Mouse (Mus musculus) hindbrain, embryonic 15.5 days (tissue): ENCODE results near the gene Clec1a. TPM values are rescaled to one million over a fixed set of nuclear protein-coding genes. Genes with fewer than 3 reads are reported as not detected.

Experiments
- ATAC-seq: fragments of 200-750 bp; cut with Nextera tagmentation; 2 replicates; pipeline ENCODE4 v1.8.0; 2017; ENCODE audit warnings: low read depth, moderate number of reproducible peaks, moderate TSS enrichment; ENCODE audit not compliant: low FRiP score
- H3K27ac ChIP-seq: fragments of 300-500 bp; sonication (generic); replicated peaks from 2 replicates; pipeline ENCODE4 v1.5.1; 2015; ENCODE audit warnings: mild to moderate bottlenecking, inconsistent platforms
- H3K27me3 ChIP-seq: fragments of 300-500 bp; sonication (generic); 2 replicates; pipeline ENCODE4 v1.6.1; 2015; ENCODE audit warnings: control low read depth, inconsistent platforms
- H3K36me3 ChIP-seq: fragments of 300-500 bp; sonication (generic); 2 replicates; pipeline ENCODE4 v1.6.1; 2015; ENCODE audit warnings: control low read depth, inconsistent platforms
- H3K4me1 ChIP-seq: fragments of 300-500 bp; sonication (generic); replicated peaks from 2 replicates; pipeline ENCODE4 v1.6.1; 2015; ENCODE audit warnings: control low read depth, inconsistent platforms
- H3K4me2 ChIP-seq: fragments of 300-500 bp; sonication (generic); 2 replicates; pipeline ENCODE4 v1.6.1; 2015; ENCODE audit warnings: moderate library complexity, mild to moderate bottlenecking, inconsistent platforms
- H3K4me3 ChIP-seq: fragments of 300-500 bp; sonication (generic); 2 replicates; pipeline ENCODE4 v1.5.1; 2015; ENCODE audit warnings: mild to moderate bottlenecking, inconsistent platforms
- H3K9ac ChIP-seq: fragments of 300-500 bp; sonication (generic); 2 replicates; pipeline ENCODE4 v1.6.1; 2015; ENCODE audit warnings: inconsistent platforms
- H3K9me3 ChIP-seq: fragments of 300-500 bp; sonication (generic); 2 replicates; pipeline ENCODE4 v1.6.1; 2016; ENCODE audit warnings: control low read depth, inconsistent platforms
- WGBS: fragments of 180-500 bp; shearing (Covaris S2); methylation state at CpG from one replicate; pipeline ENCODE4 v1.1.7; 2015; 5-methylcytosine and 5-hydroxymethylcytosine counted together
- polyA plus RNA-seq: library from polyadenylated mRNA; unstranded; fragments of >200 nt; fragmentation: Nextera tagmentation; extraction: Ambion mirVana; gene quantifications from 2 replicates; pipeline ENCODE4 v1.2.1, GENCODE M21; 2015

Gene Clec1a
- polyA plus RNA-seq, 1 experiment from 2014 or later, result 2.2 TPM

DNA sequence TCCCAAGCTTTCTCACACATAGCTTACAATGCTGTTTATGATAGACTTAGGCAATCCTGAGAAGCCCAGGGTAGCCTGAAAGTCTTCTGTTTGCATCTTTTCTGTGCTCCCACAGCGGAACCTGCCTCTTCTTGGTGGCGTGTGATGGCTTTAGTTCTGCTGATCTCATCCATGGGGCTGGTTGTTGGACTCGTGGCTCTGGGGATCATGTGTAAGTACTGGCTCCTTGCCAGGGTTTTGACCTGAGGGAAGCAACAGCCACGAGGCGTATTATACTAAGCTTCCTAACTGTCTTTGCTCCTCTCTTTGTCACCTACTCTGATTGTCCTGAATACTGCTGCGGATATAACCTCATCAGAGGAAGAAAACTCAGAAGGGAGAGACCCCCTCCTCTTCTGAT lies 51.9 kb downstream of the Clec1a start:
- no peak overlapping the region for H3K27ac ChIP-seq
- 64% methylated on average over 6 of the region's 6 CpGs for WGBS
- no peak overlapping the region for H3K9ac ChIP-seq
- H3K4me3 ChIP-seq, result no peak overlapping the region
- H3K27me3 ChIP-seq, result no peaks in the 10 kb centered on the region
- H3K9me3 ChIP-seq, result no peaks in the 10 kb centered on the region
- no peak overlapping the region for H3K4me2 ChIP-seq
- H3K36me3 ChIP-seq, result no peaks in the 10 kb centered on the region
- H3K4me1 ChIP-seq, result no peaks in the 10 kb centered on the region
- ATAC-seq, result no peak

DNA sequence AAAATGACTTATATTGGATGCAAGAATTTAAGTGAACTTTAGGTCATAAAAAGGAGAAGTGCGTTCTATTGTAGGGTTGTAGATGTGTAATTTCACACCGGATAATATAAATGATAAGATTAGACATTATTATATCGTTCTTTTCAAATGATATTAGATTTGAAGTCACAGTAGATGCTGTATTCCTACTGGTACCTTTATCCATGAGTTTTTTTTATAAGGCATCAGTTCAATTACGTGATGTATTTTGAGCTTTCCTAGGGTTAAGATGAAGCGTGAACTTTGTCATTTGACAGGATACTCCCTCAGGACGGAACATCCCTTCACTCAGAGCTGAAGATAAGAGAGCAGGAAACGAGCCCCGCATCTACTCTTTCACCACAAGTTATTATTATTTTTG lies 54.8 kb downstream of the Clec1a start, which contains the start of gene Clec1b:
TSS of gene Clec1b (plus strand) at position 301 of the 400 bp plus-strand sequence.
- no peak within 1 kb of the TSS for H3K4me2 ChIP-seq
- H3K27me3 ChIP-seq, result no peaks in the 10 kb centered on the region
- no peak within 1 kb of the TSS for H3K4me3 ChIP-seq
- H3K36me3 ChIP-seq, result no peaks in the 10 kb centered on the region
- no peak for ATAC-seq
- H3K9me3 ChIP-seq, result no peaks in the 10 kb centered on the region
- no peak within 1 kb of the TSS for H3K9ac ChIP-seq
- 88% methylated on average over 8 of the region's 8 CpGs for WGBS
- H3K4me1 ChIP-seq, result no peaks in the 10 kb centered on the region
- no peak within 1 kb of the TSS for H3K27ac ChIP-seq

DNA sequence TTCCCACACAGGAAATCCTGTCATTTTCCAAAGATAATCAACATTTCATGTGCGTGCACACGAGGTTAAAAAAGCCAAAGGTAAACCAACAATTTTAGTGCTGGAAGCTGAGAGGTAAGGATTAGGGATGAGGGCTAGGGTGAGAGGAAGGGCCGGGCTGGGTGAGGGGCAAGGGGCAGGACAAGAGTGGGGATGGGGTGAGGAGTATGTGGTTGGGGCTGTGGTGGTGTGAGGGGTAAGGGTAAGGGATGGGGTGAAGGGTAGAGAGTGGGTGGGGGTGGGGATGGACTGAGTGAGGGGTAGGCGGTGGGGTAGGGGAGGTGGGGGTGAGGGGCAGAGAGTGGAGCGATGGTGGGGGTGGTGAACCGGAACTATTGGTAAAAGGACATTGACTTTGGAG lies 58.1 kb downstream of the Clec1a start:
- H3K4me3 ChIP-seq, result no peak overlapping the region

DNA sequence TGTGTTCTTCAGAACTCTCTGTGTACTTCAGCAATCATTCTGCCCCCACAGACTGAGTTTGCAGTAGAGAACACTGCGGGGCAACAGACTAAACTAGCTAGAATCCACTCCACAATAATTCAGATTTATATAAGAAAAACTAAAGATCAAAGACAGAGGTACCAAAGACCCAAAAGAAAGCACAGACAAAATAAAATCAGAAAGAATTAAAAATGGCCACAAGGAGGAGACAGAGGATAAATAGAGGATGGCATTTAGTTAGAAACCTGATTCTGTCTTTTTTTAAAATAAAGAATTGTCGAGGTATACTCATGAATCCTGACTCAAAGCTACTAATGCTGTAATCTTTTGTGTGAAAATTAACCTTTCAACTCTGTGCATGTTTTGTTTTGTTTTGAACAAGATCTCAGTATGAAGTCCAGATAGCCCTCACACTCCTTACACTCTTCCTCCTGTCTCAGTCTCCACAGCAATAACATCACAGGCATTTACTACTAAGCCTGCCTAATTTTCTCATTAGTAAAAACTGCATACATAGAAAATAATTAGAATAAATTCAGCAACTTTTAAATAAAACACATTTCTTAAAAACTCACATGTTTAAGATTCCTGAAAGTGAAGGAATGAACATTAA lies 58.6 kb downstream of the Clec1a start:
- WGBS, result 30% methylated on average over 2 of the region's 2 CpGs
- no peaks in the 10 kb centered on the region for H3K4me1 ChIP-seq
- ATAC-seq, result no peak

More for the DNA sequence above, 58.1 kb downstream of the Clec1a start:
- ATAC-seq, result no peak
- H3K4me2 ChIP-seq, result no peak overlapping the region
- no peaks in the 10 kb centered on the region for H3K9me3 ChIP-seq
- no peaks in the 10 kb centered on the region for H3K4me1 ChIP-seq
- H3K36me3 ChIP-seq, result no peaks in the 10 kb centered on the region
- 79% methylated on average over 6 of the region's 6 CpGs for WGBS
- no peaks in the 10 kb centered on the region for H3K27me3 ChIP-seq
- no peak overlapping the region for H3K9ac ChIP-seq
- H3K27ac ChIP-seq, result no peak overlapping the region

DNA sequence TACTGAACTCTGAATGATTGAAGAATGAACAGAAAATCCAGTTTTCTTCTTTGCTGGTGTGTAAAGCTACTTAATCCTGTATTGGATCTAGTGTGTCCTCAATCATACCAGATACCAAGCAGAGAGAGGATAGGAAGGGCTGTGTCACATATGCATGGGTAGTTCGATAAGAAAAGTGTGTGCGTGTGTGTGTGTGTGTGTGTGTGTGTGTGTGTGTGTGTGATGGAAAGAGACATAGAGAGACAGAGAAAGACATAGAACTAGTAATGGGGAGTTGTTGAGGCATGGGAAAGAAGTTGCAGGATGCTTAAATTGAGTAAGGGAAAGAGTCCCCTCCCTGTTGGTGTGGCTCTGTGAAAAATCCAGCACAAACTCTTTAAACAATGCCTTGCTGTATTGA lies 66.0 kb downstream of the Clec1a start, which contains the start of gene Clec12b:
TSS of gene Clec12b (minus strand) at position 101 of the 400 bp plus-strand sequence.
- no peaks in the 10 kb centered on the region for H3K4me1 ChIP-seq
- 52% methylated on average over 2 of the region's 2 CpGs for WGBS
- no peak within 1 kb of the TSS for H3K4me2 ChIP-seq
- no peaks in the 10 kb centered on the region for H3K9me3 ChIP-seq
- no peaks in the 10 kb centered on the region for H3K27me3 ChIP-seq
- H3K36me3 ChIP-seq, result no peaks in the 10 kb centered on the region
- no peak for ATAC-seq
- H3K4me3 ChIP-seq, result no peak within 1 kb of the TSS
- no peak within 1 kb of the TSS for H3K9ac ChIP-seq
- no peak within 1 kb of the TSS for H3K27ac ChIP-seq

More for the DNA sequence above, 58.6 kb downstream of the Clec1a start:
- Histone ChIP-seq H3K4me2 (no peak overlapping the region), H3K27me3 (no peaks in the 10 kb centered on the region), H3K9me3 (no peaks in the 10 kb centered on the region), H3K9ac (no peak overlapping the region), H3K4me3 (no peak overlapping the region), H3K36me3 (no peaks in the 10 kb centered on the region), H3K27ac (no peak overlapping the region)

DNA sequence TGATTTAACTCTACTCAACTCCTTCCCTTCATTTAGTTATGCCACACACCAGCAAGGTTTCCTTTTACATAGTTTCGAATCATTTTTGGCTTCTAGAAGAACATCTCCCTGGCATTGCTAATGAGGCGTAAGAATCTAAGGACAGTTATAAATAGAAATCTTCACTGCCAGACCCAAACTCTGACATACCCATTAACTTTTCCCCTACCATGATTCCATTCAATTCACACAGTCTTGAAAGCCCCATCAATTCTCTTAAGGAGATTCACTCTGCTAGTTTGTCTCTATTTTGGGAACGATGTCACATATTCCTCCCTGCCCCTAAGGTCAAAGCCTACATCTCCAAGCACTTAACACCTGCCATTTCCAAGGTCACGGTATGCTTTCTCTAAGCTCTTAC lies 66.8 kb downstream of the Clec1a start:
- Histone ChIP-seq H3K4me3 (no peak overlapping the region), H3K9me3 (no peaks in the 10 kb centered on the region), H3K27ac (no peak overlapping the region), H3K4me1 (no peaks in the 10 kb centered on the region), H3K9ac (no peak overlapping the region), H3K36me3 (no peaks in the 10 kb centered on the region), H3K4me2 (no peak overlapping the region), H3K27me3 (no peaks in the 10 kb centered on the region)
- 43% methylated on average over 4 of the region's 4 CpGs for WGBS
- ATAC-seq, result 0 out of 2 replicates have a peak, but pooled peaks have one; percentile 54

DNA sequence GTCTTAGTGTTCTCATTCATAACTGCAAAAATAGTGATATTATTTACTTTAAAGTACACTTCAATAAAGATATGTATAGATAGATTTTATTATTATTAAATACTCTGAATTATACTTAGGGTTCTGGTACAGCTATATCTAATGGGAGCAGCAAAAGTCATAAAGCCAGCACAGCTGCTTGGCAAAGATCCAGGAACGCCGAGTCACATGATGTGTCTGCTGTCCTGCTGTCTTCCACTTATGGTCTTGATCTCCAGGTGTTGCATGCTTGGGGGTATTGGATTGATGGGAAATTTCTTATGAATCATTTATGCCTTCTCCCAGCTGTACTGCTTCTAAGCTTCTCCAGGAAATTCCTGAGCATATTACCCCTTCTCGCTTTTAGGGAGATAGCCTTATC lies 68.3 kb downstream of the Clec1a start:
- 87% methylated on average over 3 of the region's 3 CpGs for WGBS
- H3K4me3 ChIP-seq, result no peak overlapping the region
- H3K36me3 ChIP-seq, result no peaks in the 10 kb centered on the region
- no peaks in the 10 kb centered on the region for H3K4me1 ChIP-seq
- no peak overlapping the region for H3K27ac ChIP-seq
- no peak overlapping the region for H3K4me2 ChIP-seq
- no peaks in the 10 kb centered on the region for H3K27me3 ChIP-seq
- H3K9ac ChIP-seq, result no peak overlapping the region
- no peaks in the 10 kb centered on the region for H3K9me3 ChIP-seq
- ATAC-seq, result no peak

DNA sequence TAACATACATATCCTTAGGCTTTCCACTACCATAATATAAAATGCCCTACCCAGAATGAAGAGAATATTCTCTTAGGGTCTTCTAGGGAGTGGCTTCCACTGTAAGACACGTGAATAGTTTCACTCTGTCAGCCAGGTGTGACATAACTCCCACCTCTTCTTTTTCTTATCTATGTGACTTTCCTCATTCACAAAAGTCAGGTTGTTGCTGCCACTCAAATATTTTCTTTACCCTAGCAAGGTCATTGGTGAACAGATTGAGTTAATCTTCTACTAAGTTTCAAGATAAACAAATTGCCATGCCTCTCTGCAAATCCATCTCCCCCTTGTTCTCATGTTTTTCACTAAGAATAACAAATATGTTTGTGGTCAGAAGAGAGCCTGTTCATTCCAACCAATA lies 70.1 kb downstream of the Clec1a start:
- ATAC-seq, result no peak
- 88% methylated on average over 1 of the region's 1 CpGs for WGBS
- no peak overlapping the region for H3K9ac ChIP-seq
- no peak overlapping the region for H3K4me3 ChIP-seq
- H3K36me3 ChIP-seq, result no peaks in the 10 kb centered on the region
- H3K9me3 ChIP-seq, result no peaks in the 10 kb centered on the region
- no peak overlapping the region for H3K27ac ChIP-seq
- H3K27me3 ChIP-seq, result no peaks in the 10 kb centered on the region
- H3K4me1 ChIP-seq, result no peaks in the 10 kb centered on the region
- no peak overlapping the region for H3K4me2 ChIP-seq

DNA sequence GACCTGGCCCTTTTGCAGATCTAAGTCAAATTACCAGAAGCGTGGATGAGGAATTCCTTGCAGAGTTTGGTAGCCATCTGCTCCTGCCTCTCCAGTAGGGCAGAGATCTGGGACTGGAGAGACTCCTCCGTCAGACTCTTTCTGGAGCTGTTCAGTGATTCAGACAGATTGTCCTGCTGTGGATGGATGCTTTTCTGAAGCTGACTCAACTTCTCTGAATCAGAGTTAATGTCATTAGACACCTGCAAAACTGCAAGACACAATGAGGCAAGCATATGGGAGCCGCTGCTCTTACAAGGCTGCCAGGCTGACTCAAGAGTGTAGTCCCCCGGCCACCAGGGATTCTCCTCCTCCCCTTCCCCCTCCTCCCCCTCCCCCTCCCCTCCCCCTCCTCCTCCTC lies 71.3 kb downstream of the Clec1a start:
- H3K9me3 ChIP-seq, result no peaks in the 10 kb centered on the region
- no peak overlapping the region for H3K4me2 ChIP-seq
- H3K27me3 ChIP-seq, result no peaks in the 10 kb centered on the region
- peak; percentile 54 for ATAC-seq
- no peaks in the 10 kb centered on the region for H3K4me1 ChIP-seq
- H3K9ac ChIP-seq, result no peak overlapping the region
- no peak overlapping the region for H3K4me3 ChIP-seq
- whole genome bisulfite sequencing, result 42% methylated on average over 4 of the region's 4 CpGs
- no peaks in the 10 kb centered on the region for H3K36me3 ChIP-seq
- no peak overlapping the region for H3K27ac ChIP-seq

DNA sequence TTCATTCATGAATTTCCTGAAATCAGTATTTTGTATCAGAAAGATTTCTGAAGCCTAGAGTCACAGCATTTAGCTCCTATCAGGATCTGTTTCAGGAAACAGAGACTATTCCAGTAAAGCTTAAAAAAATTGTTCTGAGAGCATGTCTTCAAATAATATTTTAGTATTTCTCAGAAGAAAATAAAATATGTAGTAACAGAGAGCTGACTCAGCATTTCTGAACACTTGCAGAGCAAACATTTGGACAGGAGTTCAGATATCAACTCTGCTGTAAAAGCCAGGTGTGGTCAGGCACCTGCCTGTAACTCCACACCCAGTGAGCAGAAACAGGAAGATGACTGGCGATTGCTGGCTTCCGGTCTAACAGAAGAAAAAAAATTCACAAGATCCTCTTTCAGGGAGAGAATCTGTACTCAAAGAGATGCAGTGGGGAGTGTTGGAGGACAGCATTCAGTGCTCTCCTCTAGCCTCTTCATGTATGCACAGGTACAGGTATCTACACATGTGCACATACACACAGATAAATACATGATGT lies 76.8 kb downstream of the Clec1a start:
- Histone ChIP-seq H3K9ac (no peak overlapping the region), H3K4me1 (no peaks in the 10 kb centered on the region), H3K9me3 (no peaks in the 10 kb centered on the region), H3K27me3 (no peaks in the 10 kb centered on the region), H3K27ac (no peak overlapping the region), H3K4me3 (no peak overlapping the region), H3K4me2 (no peak overlapping the region), H3K36me3 (no peaks in the 10 kb centered on the region)
- 94% methylated on average over 2 of the region's 2 CpGs for WGBS
- ATAC-seq, result no peak
